In the genomic region with DNA sequence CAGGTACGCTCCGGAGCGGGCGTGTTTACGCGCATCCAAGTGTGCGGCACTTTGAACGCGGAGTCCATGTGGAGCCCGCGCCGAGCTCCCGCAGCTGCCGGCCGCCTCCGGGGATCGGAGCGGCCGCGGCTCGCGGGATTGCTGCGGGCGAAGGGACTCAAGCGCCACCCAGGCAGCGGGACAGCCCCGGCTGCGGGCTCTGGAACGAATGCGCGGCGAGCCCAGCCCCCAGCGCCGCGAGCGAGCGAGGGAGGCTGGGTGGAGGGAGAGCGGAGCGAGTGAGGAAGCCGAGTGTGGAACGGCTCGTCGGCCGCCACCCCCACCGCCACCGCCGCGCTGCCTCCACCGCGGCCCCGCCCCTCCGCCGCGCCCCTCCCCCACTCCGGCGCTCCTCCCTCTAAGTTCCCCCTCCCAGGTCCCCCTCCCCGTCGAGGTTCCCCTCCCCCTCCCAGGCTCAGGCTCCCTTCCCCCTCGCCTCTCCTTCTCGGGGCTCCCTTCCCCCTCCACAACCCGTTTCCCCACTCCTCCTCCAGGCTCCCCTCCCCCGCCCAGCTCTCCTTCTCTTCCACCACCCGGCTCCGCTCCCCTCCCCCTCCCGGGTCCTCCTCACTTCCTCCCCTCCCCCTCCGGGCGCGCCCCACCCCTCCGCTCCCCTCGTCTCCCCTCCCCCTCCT, we compare ENCODE assay signal across 8 mouse cellular contexts. TPM values are rescaled to one million over a fixed set of nuclear protein-coding genes. Genes with fewer than 3 reads are reported as not detected.
A peak's percentile ranks its signal among the peaks of the same experiment; 100 is the strongest.
DNase-seq lines count a peak whose midpoint lies in the region; ATAC-seq lines count a peak whose summit lies in the region.

No protein-coding gene starts in this region.

- H3K4me1 ChIP-seq in limb, embryonic 10.5 days: peaks cover 36% of the 10 kb centered on the region
- H3K4me1 ChIP-seq in midbrain, embryonic 12.5 days: peaks cover 34% of the 10 kb centered on the region

- peak; percentile 80 to 83 for DNase-seq in adrenal gland, adult 18-20 months (ENCODE audit: low spot score in 2 of 2)
- peak; percentile 96 for DNase-seq in embryo, embryonic 10.5 days (ENCODE audit: low spot score)
- peak; percentile 71 to 83 for DNase-seq in gastrocnemius, postnatal 36 days
- DNase-seq in kidney, adult 11 months: peak; percentile 81
- DNase-seq in limb, embryonic 10.5 days (ENCODE audit: low spot score): peak; percentile 96
- DNase-seq in skeletal muscle tissue, adult 2 months (ENCODE audit: low read depth, low spot score): peak; percentile 93

- H3K36me3 ChIP-seq in limb, embryonic 10.5 days: peaks cover 12% of the 10 kb centered on the region
- no peaks in the 10 kb centered on the region for H3K36me3 ChIP-seq in midbrain, embryonic 12.5 days

- peak overlapping the region; percentile 84 for H3K9ac ChIP-seq in midbrain, embryonic 12.5 days (replicated peaks)

- H3K27ac ChIP-seq in limb, embryonic 10.5 days: peak overlapping the region; percentile 98
- H3K27ac ChIP-seq in midbrain, embryonic 12.5 days (replicated peaks): peak overlapping the region; percentile 99

- intact Hi-C loops in gastrocnemius, postnatal 36 days (cut with DNase I): loop anchor here (1.0 to 2.0 kb wide), 4 partner anchors 89 to 140 kb away; no protein-coding TSS in a partner anchor

- peak overlapping the region; percentile 73 for H3K4me2 ChIP-seq in midbrain, embryonic 12.5 days (replicated peaks)

- H3K9me3 ChIP-seq in limb, embryonic 10.5 days (replicated peaks): no peaks in the 10 kb centered on the region
- no peaks in the 10 kb centered on the region for H3K9me3 ChIP-seq in midbrain, embryonic 12.5 days

- peak; percentile 88 for ATAC-seq in midbrain, embryonic 12.5 days (ENCODE audit: low FRiP score, low read depth)
- no peak for ATAC-seq in erythroid progenitor cell, adult 5-6 weeks (replicated peaks; ENCODE audit: low FRiP score, poor library complexity, severe bottlenecking)

- H3K4me3 ChIP-seq in limb, embryonic 10.5 days: peak overlapping the region; percentile 78
- peak overlapping the region; percentile 95 for H3K4me3 ChIP-seq in midbrain, embryonic 12.5 days

- under 1% methylated on average over 44 of the region's 70 CpGs for WGBS in limb, embryonic 10.5 days
- under 1% methylated on average over 35 of the region's 70 CpGs for WGBS in midbrain, embryonic 12.5 days

- no peaks in the 10 kb centered on the region for H3K27me3 ChIP-seq in limb, embryonic 10.5 days (ENCODE audit: low read depth, poor library complexity, severe bottlenecking)
- no peaks in the 10 kb centered on the region for H3K27me3 ChIP-seq in midbrain, embryonic 12.5 days

RNA-seq across cellular contexts. Expression of a gene that starts 0.4 kb away (rescaled TPM):
- 10 to 100 TPM; 36.1 to 66.0 TPM for total RNA-seq in adrenal gland, adult 18-20 months (2021)
- total RNA-seq in gastrocnemius, postnatal 36 days (2021): 10 to 100 TPM; 48.8 to 50.6 TPM
- polyA plus RNA-seq in limb, embryonic 10.5 days (2016; fragmentation: Nextera tagmentation; extraction: Ambion mirVana): 23.8 and 27.5 TPM in 2 replicates
- polyA plus RNA-seq in midbrain, embryonic 12.5 days (2016; fragmentation: Nextera tagmentation; extraction: Ambion mirVana): 35.2 and 36.8 TPM in 2 replicates
- 38.9 and 53.7 TPM in 2 replicates for total RNA-seq in erythroid progenitor cell, adult 5-6 weeks (2015; ENCODE audit: low replicate concordance)
- total RNA-seq in erythroid progenitor cell, adult 5-6 weeks (2017; ENCODE audit: low replicate concordance): 11.9 and 13.3 TPM in 2 replicates
